Mouse (Mus musculus) layer of hippocampus, adult 9-11 months (tissue): ENCODE results near the gene Cyp2c54.
"Not testable (repeated sequence)": the region's sequence is repeated elsewhere in the genome, so short reads cannot be mapped to it uniquely, and the experiment has no call there.

Experiments
- DNase-seq: peaks from one replicate; pipeline ENCODE4 v3.0.0; 2022

Gene Cyp2c54

DNA sequence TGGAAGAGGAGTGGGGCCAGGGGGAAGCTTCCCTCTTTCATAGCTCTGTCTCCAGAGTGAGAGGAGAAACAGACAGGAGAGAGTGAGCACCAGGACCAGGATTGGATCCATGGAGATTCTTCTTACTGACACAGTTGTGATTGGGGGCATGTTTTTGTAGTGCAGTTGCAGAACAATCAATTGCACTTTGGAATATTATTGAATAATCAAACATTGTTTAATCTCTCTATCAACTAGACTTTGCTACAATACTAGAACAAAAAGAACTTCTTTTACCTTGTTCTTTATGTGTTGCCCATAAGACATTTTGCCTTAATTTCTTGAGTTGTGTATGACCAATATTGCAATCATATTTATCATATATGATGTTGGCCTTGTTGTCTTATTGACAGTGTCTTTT, at the start of gene Cyp2c54:
Cyp2c54 (minus strand) TSS at position 127 of the 400 bp plus-strand sequence.
- no peak for DNase-seq

- not testable (repeated sequence) for DNase-seq
Observed at GRCm38 (mm10) chr19:40119624-40120023, 46.0 kb upstream of the Cyp2c54 start.

DNA sequence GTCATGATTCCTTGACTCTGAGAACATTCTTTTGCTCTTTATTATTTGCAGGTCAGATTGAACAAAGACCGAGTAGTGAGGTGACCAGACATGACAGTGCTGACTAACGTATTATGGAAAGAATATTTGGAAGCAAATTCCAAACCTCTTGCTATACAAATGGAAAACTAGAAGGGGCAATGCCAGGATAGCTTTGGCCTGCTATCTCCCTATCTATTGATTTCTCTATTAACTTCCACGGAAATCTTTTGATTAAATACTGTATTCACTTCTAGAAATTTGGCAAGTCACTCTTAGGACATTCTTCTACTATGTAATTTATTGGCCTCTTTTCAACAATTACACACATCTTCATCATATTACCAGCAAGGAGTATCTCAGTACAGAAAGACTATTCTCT, 17.5 kb upstream of the Cyp2c54 start:
- no peak for DNase-seq

DNA sequence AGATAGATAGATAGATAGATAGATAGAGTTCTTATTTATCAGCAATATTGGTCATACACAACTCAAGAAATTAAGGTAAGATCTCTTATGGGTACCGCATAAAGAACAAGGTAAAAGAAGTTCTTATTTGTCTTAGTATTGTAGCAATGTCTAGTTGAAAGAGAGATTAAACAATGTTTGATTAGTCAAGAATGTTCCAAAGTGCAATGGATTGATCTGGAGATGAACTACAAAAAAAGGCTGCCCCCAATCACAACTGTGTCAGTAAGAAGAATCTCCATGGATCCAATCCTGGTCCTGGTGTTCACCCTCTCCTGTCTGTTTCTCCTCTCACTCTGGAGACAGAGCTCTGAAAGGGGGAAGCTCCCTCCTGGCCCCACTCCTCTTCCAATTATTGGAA, 15.8 kb upstream of the Cyp2c54 start, which contains the start of gene Cyp2c50:
Cyp2c50 (plus strand) TSS at position 268 of the 400 bp plus-strand sequence.
- not testable (repeated sequence) for DNase-seq

DNA sequence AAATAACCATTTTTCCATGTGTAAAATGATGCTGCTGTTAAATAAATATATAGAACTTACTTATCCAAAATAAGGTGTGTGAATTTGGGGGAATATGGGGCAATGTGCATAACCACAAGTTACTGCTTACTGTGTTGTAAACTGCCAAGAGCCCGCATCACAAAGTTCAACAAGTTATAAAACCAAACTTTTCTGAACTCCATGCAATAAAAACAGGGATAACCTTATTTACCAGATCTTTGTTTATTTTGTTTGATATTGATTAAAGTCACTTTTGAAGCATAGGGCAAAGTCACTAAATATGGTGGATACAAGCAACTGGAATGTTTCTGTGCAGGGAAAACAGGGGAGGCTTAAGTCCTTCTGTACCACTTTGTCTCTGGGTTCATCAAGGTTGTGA, 14.8 kb upstream of the Cyp2c54 start:
- no peak for DNase-seq

DNA sequence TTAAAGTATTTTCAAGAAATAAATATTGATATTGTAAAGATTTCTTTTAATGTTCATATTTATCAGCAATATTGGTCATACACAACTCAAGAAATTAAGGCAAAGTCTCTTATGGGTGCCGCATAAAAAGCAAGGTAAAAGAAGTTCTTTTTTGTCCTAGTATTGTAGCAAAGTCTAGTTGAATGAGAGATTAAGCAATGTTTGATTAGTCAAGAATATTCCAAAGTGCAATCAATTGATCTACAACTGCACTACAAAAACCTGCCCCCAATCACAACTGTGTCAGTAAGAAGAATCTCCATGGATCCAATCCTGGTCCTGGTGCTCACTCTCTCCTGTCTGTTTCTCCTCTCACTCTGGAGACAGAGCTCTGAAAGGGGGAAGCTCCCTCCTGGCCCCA, 81.5 kb downstream of the Cyp2c54 start, which contains the start of gene Cyp2c37:
Cyp2c37 (plus strand) TSS at position 285 of the 400 bp plus-strand sequence.
- DNase-seq, result not testable (repeated sequence)

DNA sequence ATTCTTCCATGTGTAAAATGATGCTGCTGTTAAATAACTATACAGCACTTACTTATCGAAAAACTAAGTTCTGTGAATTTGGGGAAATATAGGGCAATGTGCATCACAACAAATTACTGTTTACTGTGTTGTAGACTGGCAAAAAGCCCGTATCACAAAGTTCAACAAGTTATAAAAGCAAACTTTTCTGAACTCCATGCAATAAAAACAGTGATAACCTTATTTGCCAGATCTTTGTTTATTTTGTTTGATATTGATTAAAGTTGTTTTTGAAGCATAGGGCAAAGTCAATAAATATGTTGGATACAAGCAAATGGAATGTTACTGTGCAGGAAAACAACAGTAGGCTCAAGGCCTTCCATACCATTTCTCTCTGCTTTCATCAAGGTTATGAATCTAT, 84.2 kb downstream of the Cyp2c54 start:
- DNase-seq, result no peak
